Mouse (Mus musculus) stomach, postnatal 0 days (tissue): ENCODE data around the gene Gm49027.

Experiments
- CTCF ChIP-seq: IDR thresholded peaks from 2 replicates; pipeline ENCODE4 v1.5.1; 2016; ENCODE audit warnings: antibody characterized with exemption, low read depth, mild to moderate bottlenecking, moderate library complexity
- EP300 ChIP-seq: optimal IDR thresholded peaks from 2 replicates; pipeline ENCODE3; 2016; ENCODE audit warnings: antibody characterized with exemption

- TF ChIP-seq CTCF = peak; percentile 34; the same call in 1 of the 2 replicates
- TF ChIP-seq EP300 = no peak
Observed at GRCm38 (mm10) chr5:123523692-123524392, 1.4 kb downstream of the Gm49027 start, which contains the start of gene Diablo.
